Mouse (Mus musculus) forebrain, postnatal 0 days (tissue): ENCODE results near the gene Piezo1. TPM values are rescaled to one million over a fixed set of nuclear protein-coding genes. Genes with fewer than 3 reads are reported as not detected.

ENCODE experiments used
- ATAC-seq: fragments of 200-750 bp; cut with Nextera tagmentation; 2 replicates; pipeline ENCODE4 v1.8.0; 2017; ENCODE audit warnings: mild to moderate bottlenecking, moderate library complexity
- DNase-seq: peaks from one replicate; pipeline ENCODE4 v3.0.0-alpha.2; 2015
- H3K27ac ChIP-seq: fragments of 300-500 bp; sonication (generic); 2 replicates; pipeline ENCODE4 v1.5.1; 2014; ENCODE audit warnings: low read depth, mild to moderate bottlenecking, antibody characterized with exemption, low read length, moderate library complexity, mixed read lengths
- H3K27me3 ChIP-seq: fragments of 300-500 bp; sonication (generic); 2 replicates; pipeline ENCODE4 v1.6.1; 2014; ENCODE audit warnings: mild to moderate bottlenecking, low read length, mixed read lengths; ENCODE audit not compliant: insufficient read depth
- H3K36me3 ChIP-seq: fragments of 300-500 bp; sonication (generic); 2 replicates; pipeline ENCODE4 v1.6.1; 2014; ENCODE audit warnings: mild to moderate bottlenecking, moderate library complexity; ENCODE audit not compliant: insufficient read depth
- H3K4me1 ChIP-seq: fragments of 300-500 bp; sonication (generic); 2 replicates; pipeline ENCODE4 v1.6.1; 2014; ENCODE audit warnings: antibody characterized with exemption; ENCODE audit not compliant: insufficient read depth
- H3K4me2 ChIP-seq: fragments of 300-500 bp; sonication (generic); 2 replicates; pipeline ENCODE4 v1.6.1; 2014; ENCODE audit warnings: low read depth, mild to moderate bottlenecking, moderate library complexity
- H3K4me3 ChIP-seq: fragments of 300-500 bp; sonication (generic); 2 replicates; pipeline ENCODE4 v1.5.1; 2014; ENCODE audit warnings: low read depth, low read length, mixed read lengths
- H3K9ac ChIP-seq: fragments of 300-500 bp; sonication (generic); 2 replicates; pipeline ENCODE4 v1.6.1; 2014; ENCODE audit warnings: mild to moderate bottlenecking
- H3K9me3 ChIP-seq: fragments of 300-500 bp; sonication (generic); 2 replicates; pipeline ENCODE4 v1.6.1; 2016; ENCODE audit warnings: low read length
- CTCF ChIP-seq: sonication (generic); IDR thresholded peaks from 2 replicates; pipeline ENCODE4 v1.5.1; 2016; ENCODE audit warnings: antibody characterized with exemption, control low read depth, low read depth
- WGBS: fragments of 180-500 bp; shearing (Covaris S2); extraction: QIAGEN DNeasy Blood & Tissue Kit; methylation state at CpG from one replicate; pipeline ENCODE4 v1.1.7; 2014; 5-methylcytosine and 5-hydroxymethylcytosine counted together
- polyA plus RNA-seq: library from polyadenylated mRNA; unstranded; fragments of >200 nt; fragmentation: Nextera tagmentation; extraction: Ambion mirVana; gene quantifications from 2 replicates; pipeline ENCODE4 v1.2.1, GENCODE M21; 2015
- total RNA-seq: library from RNA; depleted of rRNA; stranded (reverse); fragments of >200 nt; gene quantifications from 2 replicates; pipeline ENCODE4 v1.2.3, GENCODE M21; 2014

The Piezo1 gene
- total and polyA plus RNA-seq, 2 experiments from 2014 or later = 1.4 to 15.1 TPM

DNA sequence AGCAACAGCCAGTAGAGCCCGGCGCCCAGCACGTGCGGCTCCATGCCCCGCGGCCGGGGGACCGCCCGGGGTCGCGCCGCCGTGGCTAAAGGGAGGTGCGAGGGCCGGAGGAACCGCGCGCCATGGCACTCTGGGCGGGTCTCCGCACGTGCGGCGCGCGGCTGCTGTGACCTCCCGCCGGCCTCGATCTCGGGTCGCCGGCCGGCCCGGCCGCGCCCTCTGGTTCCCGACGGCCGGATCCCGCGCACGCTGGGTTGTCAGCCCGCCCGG lies 199 bp downstream of the Piezo1 start:
- ATAC-seq = peak; percentile 14; the same call in 1 of the 2 replicates
- Histone ChIP-seq H3K4me2 (peak overlapping the region; percentile 88), H3K36me3 (no peaks in the 10 kb centered on the region), H3K4me3 (peak overlapping the region; percentile 54), H3K27ac (0 out of 2 replicates have a peak overlapping the region, but pooled peaks have one; percentile 15), H3K4me1 (no peaks in the 10 kb centered on the region), H3K27me3 (peaks cover 15% of the 10 kb centered on the region), H3K9me3 (no peaks in the 10 kb centered on the region), H3K9ac (peak overlapping the region; percentile 56)
- 4% methylated on average over 21 of the region's 43 CpGs for WGBS
- DNase-seq = no peak
- no peak for TF ChIP-seq CTCF

DNA sequence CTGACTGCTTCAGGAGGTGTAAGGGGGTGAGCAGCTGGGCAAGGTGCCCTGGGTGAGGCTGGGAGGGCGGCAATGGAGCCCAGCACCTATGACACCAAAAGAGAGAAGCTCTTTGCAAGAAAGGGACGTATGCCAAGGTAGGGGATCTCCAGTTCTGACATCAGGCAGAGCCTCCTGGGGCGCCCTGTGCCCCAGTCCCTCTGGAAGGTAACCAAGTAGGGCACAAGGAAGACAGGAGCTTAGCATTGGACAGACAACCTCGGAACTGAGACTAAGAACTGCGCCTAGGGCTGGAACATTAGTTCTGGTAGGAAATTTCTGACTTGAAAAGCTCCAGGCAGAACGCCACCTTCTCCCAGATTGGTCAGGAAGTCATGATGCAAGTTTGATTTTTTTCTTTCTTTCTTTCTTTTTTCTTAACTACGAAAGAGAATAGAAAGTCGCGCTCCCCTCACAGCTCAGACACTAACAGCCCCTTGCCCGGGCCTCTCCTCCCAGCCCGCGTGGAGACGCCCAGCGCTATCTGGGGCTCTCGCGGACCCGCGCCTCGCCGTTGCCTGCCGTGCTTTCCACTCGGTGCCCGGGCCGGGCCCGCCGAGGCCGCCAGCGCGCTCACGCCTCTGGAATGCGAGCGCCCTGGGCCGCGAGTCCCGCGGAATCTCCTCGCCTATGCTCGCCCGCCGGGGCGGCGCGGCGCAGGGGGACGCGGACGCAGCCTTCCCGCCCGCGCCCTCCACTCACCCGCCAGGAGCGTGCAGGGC lies 715 bp downstream of the Piezo1 start:
- no peak overlapping the region; the same call in 1 of the 2 replicates for H3K27ac ChIP-seq
- peaks cover 15% of the 10 kb centered on the region for H3K27me3 ChIP-seq
- H3K9ac ChIP-seq = peak overlapping the region; percentile 56
- no peaks in the 10 kb centered on the region for H3K36me3 ChIP-seq
- H3K9me3 ChIP-seq = no peaks in the 10 kb centered on the region
- no peaks in the 10 kb centered on the region for H3K4me1 ChIP-seq
- H3K4me3 ChIP-seq = peak overlapping the region; percentile 54
- TF ChIP-seq CTCF = no peak
- 6% methylated on average over 46 of the region's 52 CpGs for WGBS
- peak overlapping the region; percentile 88 for H3K4me2 ChIP-seq
- DNase-seq (peak; percentile 35), ATAC-seq (0 out of 2 replicates have a peak, but pooled peaks have one; percentile 16)

DNA sequence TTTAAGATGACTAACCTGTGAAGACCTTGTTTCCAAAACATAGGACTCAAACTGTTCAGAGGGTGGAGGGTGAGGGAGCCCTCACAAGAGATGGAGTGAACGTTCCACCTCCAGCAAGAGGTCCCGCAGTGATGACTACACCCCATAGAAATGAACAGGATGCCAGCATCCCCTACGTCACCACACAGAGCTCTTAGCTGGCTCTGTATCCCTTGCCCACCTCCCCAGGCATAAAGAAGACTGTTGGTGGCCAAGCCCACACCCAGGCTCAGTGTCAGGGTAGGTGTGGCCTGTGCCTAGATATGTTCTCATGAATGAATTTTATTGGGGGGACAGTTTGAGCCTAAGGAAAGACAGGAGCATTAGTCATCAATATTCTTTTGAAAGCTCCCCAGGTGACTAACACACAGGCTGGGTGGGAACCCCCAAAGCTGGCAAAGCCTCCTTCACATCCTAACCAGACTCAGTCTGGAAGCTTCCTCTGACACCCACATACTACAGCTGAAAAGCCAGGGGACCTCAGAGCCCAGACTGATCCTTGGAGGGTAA lies 2.2 kb downstream of the Piezo1 start:
- H3K27me3 ChIP-seq = peaks cover 15% of the 10 kb centered on the region
- ATAC-seq = no peak
- no peak overlapping the region for H3K27ac ChIP-seq
- H3K4me3 ChIP-seq = no peak overlapping the region
- no peak overlapping the region for H3K9ac ChIP-seq
- no peaks in the 10 kb centered on the region for H3K4me1 ChIP-seq
- WGBS = 77% methylated on average over 3 of the region's 3 CpGs
- TF ChIP-seq CTCF = no peak
- no peak overlapping the region for H3K4me2 ChIP-seq
- no peaks in the 10 kb centered on the region for H3K36me3 ChIP-seq
- H3K9me3 ChIP-seq = no peaks in the 10 kb centered on the region
- no peak for DNase-seq

DNA sequence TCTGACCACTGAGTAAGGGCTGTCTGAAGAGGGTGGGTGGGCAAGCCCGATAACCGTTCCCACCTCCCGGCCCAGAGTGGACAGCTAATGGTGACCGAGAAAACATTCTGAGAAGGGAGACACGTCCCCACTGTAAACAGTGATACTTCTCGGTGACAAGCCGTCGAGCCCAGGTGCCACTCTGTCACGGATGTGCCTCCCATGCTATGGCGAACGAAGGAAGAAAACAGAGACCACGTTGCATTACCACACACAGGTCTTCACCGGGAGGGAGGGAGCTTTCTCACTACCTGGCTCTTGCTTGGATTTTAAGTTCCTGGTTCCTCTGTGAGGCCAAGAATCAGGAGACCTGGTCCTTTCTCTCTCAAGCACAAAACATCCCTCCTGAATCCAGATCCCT lies 2.8 kb downstream of the Piezo1 start:
- no peaks in the 10 kb centered on the region for H3K4me1 ChIP-seq
- WGBS = 78% methylated on average over 13 of the region's 13 CpGs
- no peak for DNase-seq
- ATAC-seq = no peak
- no peaks in the 10 kb centered on the region for H3K9me3 ChIP-seq
- H3K36me3 ChIP-seq = no peaks in the 10 kb centered on the region
- no peak overlapping the region for H3K27ac ChIP-seq
- H3K27me3 ChIP-seq = peaks cover 15% of the 10 kb centered on the region
- H3K4me3 ChIP-seq = no peak overlapping the region
- H3K4me2 ChIP-seq = no peak overlapping the region
- no peak for TF ChIP-seq CTCF
- H3K9ac ChIP-seq = no peak overlapping the region

- H3K4me3 ChIP-seq = no peak overlapping the region
- no peaks in the 10 kb centered on the region for H3K9me3 ChIP-seq
- H3K27ac ChIP-seq = no peak overlapping the region
- no peak overlapping the region for H3K9ac ChIP-seq
- no peaks in the 10 kb centered on the region for H3K36me3 ChIP-seq
- ATAC-seq = no peak
- TF ChIP-seq CTCF = no peak
- H3K27me3 ChIP-seq = peaks cover 15% of the 10 kb centered on the region
- DNase-seq = no peak
- no peaks in the 10 kb centered on the region for H3K4me1 ChIP-seq
- H3K4me2 ChIP-seq = no peak overlapping the region
- WGBS = 45% methylated on average over 5 of the region's 5 CpGs
These were observed 3.3 kb downstream of the Piezo1 start for GRCm38 (mm10) chr8:122547815-122548214.

DNA sequence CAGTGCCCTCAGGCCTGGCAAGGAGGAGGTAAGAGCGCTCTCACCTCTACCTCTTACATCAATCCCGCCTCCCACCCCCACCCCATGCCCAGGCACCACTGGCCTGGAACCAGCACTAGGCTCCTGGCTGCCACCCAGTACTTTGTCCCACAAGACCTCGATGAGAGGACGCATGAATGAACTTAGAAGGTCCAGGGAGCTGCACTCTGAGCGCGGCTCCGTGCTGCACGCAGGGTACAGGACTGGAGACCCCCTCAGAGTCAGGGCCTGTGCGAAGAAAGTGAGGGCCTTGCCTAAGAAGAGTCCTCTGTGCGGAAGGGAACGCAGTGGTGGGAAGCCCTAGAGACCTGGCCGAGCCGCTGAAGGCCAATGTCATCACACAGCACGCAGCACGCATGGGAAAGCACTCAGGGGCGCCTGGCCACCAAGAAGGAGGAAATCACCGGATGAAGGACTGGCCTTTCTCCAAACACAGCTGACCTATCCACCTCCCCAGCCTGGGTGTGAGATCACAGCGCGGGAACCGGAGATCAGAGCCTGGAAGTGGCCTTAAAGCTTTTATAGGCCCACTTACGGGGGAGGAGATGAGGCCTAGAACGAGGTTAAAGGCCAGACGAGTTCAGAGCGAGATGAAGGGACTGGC lies 4.2 kb downstream of the Piezo1 start:
- ATAC-seq (no peak), DNase-seq (no peak)
- Histone ChIP-seq H3K9ac (no peak overlapping the region), H3K4me1 (no peaks in the 10 kb centered on the region), H3K27ac (no peak overlapping the region), H3K4me3 (no peak overlapping the region), H3K9me3 (no peaks in the 10 kb centered on the region), H3K36me3 (no peaks in the 10 kb centered on the region), H3K4me2 (no peak overlapping the region), H3K27me3 (peaks cover 13% of the 10 kb centered on the region)
- 73% methylated on average over 24 of the region's 24 CpGs for WGBS
- TF ChIP-seq CTCF = no peak

- no peak overlapping the region for H3K9ac ChIP-seq
- no peaks in the 10 kb centered on the region for H3K36me3 ChIP-seq
- H3K9me3 ChIP-seq = no peaks in the 10 kb centered on the region
- H3K27me3 ChIP-seq = peaks cover 6% of the 10 kb centered on the region; the same call in 1 of the 2 replicates
- no peak for TF ChIP-seq CTCF
- WGBS = 90% methylated on average over 7 of the region's 7 CpGs
- ATAC-seq = no peak
- H3K4me1 ChIP-seq = no peaks in the 10 kb centered on the region
- H3K4me2 ChIP-seq = no peak overlapping the region
- H3K4me3 ChIP-seq = no peak overlapping the region
- no peak for DNase-seq
- no peak overlapping the region for H3K27ac ChIP-seq
These were observed 4.9 kb downstream of the Piezo1 start for GRCm38 (mm10) chr8:122546066-122546755.
